Mouse (Mus musculus): ENCODE measurements around the gene Arid3c.
"Not testable (repeated sequence)": the region's sequence is repeated elsewhere in the genome, so short reads cannot be mapped to it uniquely, and the experiment has no call there.

Arid3c gene

DNA sequence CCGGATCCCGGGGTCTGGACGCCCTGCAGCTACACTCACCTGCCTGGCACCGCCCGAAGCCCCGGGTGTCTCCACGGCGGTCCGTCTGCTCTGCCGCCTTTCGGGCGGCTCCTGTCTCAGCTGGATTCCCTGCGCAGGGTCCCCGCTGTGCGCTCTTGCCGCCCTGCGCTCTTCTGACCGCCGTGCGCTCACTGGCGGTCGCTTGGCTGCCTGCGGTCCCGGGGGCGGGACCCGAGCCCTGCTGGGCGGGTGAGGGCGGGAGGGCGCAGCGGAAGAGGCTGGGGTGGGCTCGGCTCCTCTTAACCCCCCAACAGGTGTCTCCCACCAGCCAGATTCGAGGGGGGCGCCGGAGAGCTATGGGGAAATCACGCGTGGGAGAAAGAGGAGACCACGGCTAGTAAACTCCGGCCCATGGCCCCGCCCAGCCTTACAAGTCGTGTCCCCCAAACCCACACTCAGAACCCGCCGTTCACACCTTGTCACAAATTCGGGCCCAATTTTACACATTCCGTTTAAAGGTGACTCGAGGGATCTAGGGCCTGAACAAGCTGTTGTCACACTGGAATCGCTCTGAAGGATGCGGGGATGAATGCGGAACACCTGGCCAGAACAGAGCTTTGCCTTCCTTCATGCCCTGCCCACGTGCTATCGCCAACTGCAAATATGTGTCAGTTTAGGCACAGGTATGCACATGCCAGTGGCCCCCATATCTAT, at the start of gene Arid3c:
Arid3c (minus strand) TSS at position 91 of the 714 bp plus-strand sequence.
- no peak for DNase-seq (ENCODE audit: inconsistent age in 2 of 2, low spot score in 1 of 2)

DNA sequence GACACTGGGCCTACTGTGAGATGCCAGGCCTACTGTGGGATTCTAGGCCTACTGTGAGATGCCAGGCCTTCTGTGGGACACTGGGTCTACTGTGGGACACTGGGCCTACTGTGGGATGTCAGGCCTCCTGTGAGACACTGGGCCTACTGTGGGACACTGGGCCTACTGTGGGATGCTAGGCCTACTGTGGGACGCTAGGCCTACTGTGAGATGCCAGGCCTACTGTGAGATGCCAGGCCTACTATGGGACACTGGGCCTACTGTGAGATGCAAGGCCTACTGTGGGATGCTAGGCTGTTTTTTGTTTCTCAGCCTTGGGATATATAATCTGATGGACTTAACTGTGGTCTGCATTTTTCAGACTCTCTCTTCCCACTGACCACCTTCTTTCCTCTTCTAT, 44.9 kb upstream of the Arid3c start:
- peak in 1 of 2 experiments; percentile 3 for DNase-seq (ENCODE audit: inconsistent age in 2 of 2, low spot score in 1 of 2)

DNA sequence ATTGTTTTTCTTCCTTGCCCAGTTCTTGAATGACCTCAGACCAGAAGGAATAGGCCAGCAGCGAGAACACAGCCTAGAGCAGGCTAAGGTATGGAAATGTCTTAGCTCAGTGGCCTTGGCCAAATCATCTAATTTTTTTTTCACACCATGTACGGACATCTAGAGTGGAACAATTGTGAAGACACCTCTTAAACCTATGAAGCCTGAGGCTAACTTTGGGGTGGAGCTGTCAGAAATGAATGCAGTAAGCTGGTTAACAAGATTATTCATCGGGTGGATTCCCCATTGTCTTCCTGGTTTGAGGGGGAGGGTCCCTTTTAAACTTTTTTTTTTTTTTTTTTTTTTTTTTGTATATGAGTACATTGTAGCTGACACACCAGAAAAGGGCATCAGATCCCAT, 43.6 kb upstream of the Arid3c start:
- not testable (repeated sequence) for DNase-seq (ENCODE audit: inconsistent age in 2 of 2, low spot score in 1 of 2)

DNA sequence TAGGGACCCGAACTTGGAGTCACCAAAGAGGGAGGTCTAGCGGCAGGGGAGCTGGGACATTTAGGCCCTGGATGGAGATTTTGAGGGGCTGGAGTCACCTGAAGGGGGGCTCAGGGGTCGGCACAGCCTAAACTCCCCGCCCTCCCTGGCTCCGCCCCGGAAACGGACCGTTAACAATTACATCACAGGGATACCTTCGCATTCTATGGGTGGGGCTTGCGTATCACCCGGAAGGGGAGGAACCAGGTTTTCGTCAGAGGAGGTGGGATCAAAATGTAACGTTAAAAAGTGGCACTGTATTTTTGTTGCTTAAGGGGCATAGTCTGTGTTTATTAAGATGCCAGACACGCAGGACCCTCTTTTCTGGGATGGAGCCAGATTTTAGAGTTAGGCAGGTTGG, 43.1 kb upstream of the Arid3c start, which contains the start of gene Ccl27a:
Ccl27a (minus strand) TSS at position 246 of the 400 bp plus-strand sequence.
- peak; percentile 93 to 96 for DNase-seq (ENCODE audit: inconsistent age in 2 of 2, low spot score in 1 of 2)

DNA sequence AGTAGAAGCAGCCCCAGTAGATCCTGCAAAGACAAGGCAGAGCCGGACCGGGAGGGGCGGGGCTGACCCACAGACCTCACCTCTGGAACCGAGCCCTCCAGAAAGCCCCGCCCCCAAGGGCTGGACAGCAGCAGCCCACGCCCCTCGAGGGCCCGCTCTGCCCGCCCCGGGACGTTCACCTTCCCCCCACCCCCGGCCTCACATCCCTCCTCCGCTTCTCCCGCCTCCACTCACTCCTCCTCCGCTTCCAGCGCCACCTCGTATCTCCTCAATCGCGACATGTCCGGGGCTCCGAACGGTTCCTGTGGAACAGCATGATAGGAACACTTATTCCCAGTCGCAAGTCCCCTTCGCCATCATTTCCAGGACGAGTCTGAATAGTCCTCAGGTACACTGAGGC, 42.6 kb upstream of the Arid3c start:
- DNase-seq (ENCODE audit: inconsistent age in 2 of 2, low spot score in 1 of 2), result peak; percentile 90 to 97

DNA sequence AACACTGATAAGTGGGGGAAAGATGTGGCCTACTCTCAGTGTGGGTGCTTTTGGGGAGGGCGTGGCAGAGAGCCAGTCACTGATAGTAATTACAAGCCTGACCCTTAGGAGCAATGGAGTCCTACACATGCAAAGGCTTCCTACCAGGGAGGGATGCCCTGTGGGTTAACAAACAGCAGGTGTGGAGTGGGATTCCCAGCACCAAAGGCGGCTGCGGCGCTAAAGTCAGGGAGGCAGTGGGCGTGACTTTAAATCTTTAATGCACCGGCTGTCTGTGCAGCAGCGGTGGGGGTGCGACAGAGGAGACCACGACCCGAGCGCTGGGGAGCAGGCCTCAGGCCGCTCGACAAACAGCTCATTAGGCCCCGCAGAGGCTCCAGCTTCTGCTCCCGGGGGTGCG, 42.0 kb upstream of the Arid3c start:
- peak; percentile 57 to 75 for DNase-seq (ENCODE audit: inconsistent age in 2 of 2, low spot score in 1 of 2)

DNA sequence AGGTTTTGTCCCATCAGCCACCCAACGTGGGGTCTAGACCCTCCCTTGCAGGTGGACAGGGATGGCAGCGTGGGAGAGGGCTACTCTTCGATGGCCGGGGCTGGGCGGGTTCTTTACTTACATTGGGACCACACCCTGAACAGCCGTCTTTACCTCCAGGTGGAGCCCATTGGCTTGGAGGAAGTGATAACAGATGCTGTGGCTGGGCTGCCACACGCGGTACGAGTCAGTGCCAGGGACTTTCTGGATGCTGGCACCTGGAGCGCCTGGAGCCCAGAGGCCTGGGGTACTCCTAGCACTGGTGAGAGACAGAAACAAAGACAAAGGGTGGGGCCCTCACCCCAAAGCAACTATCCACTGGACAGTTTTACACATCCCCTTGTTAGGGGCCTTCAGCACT, 36.4 kb upstream of the Arid3c start:
- not testable (repeated sequence) for DNase-seq (ENCODE audit: inconsistent age in 2 of 2, low spot score in 1 of 2)

DNA sequence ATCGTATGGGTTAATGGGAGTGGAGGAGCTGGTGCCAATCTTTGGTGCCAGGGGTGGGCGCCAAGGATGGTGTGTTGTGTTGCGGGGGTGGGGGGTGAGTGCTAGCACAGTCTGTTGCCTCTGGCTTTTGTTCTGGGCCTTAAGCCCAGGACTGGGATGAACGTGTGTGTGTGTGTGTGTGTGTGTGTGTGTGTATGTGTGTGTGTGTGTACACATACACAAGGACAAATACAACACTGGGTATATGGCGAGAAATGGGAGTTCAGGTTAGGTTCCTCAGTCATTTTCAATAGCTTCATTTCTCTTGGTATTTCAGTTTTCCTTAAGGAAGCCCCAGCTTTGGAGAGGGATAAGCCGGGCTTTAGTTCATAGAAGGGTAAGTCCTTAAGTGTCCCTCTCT, 32.2 kb upstream of the Arid3c start:
- not testable (repeated sequence) for DNase-seq (ENCODE audit: inconsistent age in 2 of 2, low spot score in 1 of 2)

DNA sequence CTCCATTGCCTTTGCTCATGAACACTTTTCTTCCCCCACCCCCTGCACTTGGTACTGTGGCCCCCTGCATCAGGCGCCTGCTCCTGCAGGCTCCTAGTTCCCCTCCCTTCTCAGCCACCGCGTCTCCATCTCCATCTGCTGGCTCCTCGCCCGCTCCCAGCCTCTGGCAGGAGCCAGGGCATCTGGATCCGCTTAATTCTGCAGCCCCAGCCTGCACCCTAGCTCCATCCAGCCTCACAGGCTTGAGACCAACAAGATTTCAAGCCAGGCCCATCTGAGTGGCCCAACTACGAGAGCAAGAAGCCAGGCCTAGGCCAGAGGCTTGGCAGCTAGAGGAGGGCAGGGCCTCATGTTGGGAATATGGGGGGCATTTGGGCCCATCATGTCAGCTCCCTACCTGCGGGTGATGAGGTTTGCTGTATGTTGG, 31.8 kb upstream of the Arid3c start:
- DNase-seq (ENCODE audit: inconsistent age in 2 of 2, low spot score in 1 of 2), result peak; percentile 49 to 64

DNA sequence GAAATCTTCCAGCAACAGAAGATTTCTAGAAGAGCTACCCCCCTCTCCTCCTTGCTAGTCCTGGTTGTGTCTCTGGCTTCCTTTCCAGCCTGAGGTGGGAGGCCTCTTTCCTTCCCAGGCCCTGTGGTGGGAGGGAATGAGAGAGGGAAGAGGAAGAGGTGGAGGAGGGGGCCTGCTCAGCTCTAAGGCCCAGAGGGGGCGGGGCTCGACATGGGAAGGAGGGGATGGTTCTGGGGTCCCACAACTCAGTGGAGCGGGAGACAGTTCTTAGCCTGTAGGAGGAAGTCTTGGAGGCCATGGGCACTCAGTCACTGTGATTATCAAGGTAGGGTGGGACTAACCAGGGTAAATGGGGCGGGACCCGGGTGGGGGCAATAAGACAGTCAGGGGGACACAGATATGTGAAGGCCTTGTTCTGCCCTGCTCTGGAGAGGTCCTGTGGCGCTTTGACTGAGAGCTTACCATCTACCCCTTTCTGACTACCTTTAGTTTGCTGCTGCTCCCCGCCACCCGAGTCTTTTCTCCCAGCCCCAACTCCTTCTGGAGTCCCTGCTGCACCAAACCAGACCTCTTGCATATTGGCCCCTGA, 31.3 kb upstream of the Arid3c start:
- DNase-seq (ENCODE audit: inconsistent age in 2 of 2, low spot score in 1 of 2), result peak in 1 of 2 experiments; percentile 48

DNA sequence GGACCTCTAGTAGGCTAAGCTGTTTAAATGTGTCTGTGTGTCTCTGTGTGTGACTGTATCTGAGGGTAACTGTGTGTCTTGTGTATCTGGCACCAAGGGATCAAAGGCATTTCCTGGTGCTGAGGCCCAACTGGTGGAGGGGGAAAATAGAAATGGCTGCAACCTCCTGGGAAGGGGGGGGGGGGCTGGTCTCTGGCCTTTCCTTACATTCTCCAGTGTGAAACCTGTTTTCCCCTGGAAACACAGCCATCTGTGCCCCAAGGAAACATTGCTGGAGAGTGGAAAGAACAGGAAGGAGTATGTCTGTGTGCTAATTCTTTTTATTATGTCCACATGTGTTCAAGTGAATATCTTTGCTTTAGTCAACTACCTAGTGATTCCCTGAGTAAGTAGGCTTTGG, 30.7 kb upstream of the Arid3c start:
- no peak for DNase-seq (ENCODE audit: inconsistent age in 2 of 2, low spot score in 1 of 2)

DNA sequence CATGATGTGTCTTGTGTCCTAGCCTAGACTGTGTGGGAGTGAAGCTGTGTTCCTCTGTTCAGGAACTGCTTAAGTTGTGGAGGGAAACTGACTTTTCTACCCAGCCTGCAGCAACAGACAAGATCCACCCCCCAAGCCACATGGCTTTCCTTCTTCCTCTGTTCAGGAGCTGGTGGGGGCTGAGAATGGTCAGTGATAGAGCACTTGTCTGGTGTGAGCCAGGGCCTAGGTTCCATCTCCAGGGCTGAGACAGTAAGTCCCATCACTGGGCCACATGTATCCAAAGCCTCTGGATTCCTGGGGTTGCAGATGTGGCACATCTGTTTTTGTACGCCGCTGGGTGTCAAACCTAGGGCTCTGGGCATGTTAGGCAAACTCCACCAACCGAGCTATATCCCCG, 30.0 kb upstream of the Arid3c start:
- no peak for DNase-seq (ENCODE audit: inconsistent age in 2 of 2, low spot score in 1 of 2)

DNA sequence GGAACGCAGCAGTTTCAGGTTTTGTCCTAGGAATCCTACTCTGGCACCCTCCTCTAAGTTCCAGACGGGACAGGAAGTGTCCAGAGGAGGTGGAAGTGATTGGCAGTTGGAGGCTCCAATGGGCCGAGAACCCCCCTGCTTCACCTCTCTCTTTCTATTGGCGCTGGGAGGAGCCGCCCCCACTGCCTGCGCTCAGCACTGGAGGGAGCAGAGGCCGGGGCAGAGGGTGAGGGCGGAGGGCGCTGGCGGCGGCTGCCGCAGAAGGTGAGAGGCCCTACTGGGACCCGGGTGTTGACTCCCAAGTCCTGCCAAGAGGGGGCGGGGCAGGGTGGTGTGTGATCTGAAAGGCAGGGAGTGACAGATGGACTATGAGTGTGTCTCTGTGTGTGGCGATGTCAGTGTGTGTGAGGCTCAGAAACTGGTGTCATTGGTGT, 29.4 kb upstream of the Arid3c start:
- peak; percentile 95 to 97 for DNase-seq (ENCODE audit: inconsistent age in 2 of 2, low spot score in 1 of 2)

DNA sequence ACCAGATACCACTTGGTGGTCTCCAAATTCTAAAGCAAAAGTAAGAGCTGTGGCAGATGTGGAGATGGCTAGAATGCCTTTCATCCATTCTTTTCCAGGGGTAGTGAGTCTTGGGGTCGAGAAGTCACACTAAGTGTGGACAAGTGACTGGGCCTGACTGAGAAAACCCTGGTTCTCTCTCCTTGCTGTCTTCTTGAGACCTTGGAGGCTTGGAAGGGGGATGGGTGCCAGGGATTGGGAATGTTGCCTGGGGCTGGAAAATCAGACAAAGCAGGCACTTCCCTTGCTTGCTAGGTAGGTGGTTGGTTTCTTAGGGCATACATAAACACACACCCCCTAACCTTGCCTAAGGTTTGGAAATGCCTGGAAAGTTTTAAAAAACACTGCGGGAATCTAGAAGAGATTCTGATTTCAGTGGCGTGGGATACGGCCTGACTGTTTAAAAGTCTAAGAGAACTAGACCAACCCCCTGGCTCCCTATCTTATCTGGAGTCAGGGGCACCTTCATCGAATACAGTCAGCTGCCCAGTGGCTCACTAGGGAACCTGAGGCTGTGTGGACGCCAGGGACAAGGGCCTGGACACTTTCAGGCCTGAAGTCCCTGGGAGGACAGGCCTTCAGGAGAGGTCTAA, 28.8 kb upstream of the Arid3c start:
- DNase-seq (ENCODE audit: inconsistent age in 2 of 2, low spot score in 1 of 2), result peak; percentile 36 to 71

DNA sequence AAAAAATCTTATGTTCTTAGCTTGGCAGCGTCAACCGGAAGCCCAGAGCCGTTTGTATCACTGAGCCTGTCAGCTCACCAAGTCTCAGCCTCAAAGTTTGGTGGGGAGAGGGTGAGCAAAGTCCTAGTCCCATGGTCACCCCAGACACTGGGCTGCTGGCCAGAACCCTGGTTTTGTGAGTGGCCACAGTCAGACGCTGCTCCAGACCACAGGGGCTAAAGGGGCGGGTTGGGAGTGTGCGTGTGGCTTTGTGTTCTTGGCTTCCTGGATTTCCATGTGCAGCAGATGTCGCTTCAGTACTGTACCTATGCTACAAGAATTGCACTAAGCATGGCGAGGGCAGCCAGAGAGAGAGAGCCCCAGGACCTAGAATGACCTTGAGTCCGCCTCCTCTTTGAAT, 28.3 kb upstream of the Arid3c start:
- peak in 1 of 2 experiments; percentile 55 for DNase-seq (ENCODE audit: inconsistent age in 2 of 2, low spot score in 1 of 2)

DNA sequence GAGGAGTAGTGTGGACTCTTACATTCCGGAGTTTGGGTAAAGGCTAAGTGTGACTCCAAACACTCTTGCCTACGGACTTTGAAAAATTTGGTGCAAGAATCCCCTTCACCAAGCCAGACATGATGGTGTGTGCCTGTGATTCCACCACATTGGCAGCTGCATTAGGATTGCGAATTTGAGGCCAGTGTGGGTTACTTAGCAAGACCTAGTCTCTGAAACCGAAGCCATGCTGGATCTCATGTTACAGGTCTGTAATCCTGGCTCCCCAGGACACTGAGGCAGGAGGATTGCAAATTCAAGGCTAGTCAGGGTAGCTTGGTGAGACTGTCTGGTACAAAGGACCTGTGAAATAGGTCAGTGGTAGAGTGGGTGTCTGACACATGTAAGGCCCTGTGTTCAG, 27.8 kb upstream of the Arid3c start:
- DNase-seq (ENCODE audit: inconsistent age in 2 of 2, low spot score in 1 of 2), result no peak

DNA sequence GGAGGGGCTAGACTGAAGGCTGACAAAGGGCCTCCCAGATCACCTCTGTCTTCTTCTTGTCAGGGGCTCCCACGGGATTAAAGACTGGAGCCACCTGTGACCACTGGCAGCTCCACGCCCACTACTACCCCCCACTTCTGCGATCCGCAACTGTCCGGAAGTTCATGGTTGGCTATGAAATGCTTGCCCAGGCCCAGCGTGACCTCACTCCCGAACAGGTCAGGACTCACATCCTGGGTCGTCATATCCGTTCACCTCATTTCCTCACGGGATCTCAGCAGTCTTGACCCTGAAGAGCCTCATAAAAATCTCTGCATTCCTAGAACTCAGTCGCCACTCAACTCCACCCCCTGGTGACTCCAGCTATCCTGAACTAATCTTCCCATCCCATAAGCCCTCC, 27.1 kb upstream of the Arid3c start:
- peak; percentile 37 to 63 for DNase-seq (ENCODE audit: inconsistent age in 2 of 2, low spot score in 1 of 2)

DNA sequence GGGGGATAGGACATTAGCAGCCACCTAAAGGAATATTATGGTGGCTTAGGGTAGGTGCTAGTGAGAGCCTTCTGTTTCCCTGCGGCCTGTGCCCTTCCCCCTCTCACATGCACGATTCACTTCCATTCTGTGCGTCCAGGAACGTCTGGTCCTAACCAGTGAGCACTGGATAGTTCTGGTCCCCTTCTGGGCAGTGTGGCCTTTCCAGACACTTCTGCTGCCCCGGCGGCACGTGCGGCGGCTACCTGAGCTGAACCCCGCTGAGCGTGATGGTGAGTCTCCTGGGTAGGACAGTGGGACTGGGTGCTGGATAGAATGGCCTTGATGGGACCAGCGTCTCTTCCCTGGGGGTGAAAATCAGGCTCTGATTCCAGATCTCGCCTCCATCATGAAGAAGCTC, 26.4 kb upstream of the Arid3c start:
- no peak for DNase-seq (ENCODE audit: inconsistent age in 2 of 2, low spot score in 1 of 2)

DNA sequence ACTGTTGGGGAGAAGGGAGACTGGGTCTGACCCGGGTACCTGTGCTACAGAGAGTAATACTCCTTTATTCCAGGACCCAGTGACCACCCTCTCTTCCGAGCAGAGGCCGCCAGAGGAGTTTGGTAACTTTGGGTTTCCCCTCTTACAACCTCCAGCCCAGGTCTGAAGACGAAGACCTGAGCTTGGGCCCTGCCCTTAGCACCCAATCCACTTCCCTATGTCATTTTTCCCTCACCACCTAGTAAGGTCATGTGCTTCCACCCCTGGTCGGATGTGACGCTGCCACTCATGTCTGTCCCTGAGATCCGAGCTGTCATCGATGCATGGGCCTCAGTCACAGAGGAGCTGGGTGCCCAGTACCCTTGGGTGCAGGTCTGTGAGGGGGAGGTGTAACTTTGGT, 25.5 kb upstream of the Arid3c start:
- DNase-seq (ENCODE audit: inconsistent age in 2 of 2, low spot score in 1 of 2), result peak in 1 of 2 experiments; percentile 35

DNA sequence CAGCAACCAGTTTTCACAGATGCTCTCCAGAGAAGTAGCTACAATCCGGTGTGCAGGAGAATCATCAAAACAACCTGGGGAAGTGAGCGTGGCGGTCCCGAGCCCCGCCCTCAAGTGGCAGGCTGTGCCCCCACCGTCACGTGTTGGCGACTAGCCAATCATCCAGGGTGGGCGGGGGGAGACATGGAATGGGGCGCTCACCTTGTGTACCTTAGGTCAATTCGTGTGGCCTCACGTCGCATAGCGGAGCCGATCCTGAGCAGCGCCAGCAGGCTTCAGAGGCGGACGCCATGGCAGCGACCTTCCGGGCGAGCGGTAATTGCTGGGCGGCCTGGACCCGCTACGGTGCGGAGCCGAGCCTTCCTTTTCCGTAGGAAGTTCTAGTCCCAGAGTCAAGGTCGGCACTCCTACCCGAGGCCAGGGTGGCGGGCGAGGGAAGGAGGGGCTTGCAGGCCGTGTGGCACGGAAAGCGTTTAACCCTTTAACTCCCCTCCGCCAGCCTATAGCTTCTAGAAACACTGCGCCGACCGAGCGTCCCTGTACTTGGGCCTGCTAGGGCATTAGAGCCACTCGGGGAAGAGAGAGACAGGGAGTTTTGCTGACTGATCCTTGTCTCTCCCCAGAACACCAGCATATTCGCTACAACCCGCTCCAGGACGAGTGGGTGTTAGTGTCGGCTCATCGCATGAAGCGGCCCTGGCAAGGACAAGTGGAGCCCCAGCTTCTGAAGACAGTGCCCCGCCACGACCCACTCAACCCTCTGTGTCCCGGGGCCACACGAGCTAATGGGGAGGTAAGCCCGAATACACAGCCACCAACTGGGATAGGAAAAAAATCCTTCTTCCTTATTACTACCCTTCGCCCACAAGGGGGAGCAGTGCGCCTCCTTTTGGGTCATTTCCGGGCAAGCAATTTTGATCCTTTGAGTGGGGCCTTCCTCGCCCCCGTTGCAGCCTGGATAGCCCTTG, 24.7 kb upstream of the Arid3c start, which contains the start of gene Sigmar1:
Sigmar1 (minus strand) TSS at position 820 of the 968 bp plus-strand sequence.
- peak; percentile 93 to 98 for DNase-seq (ENCODE audit: inconsistent age in 2 of 2, low spot score in 1 of 2)

DNA sequence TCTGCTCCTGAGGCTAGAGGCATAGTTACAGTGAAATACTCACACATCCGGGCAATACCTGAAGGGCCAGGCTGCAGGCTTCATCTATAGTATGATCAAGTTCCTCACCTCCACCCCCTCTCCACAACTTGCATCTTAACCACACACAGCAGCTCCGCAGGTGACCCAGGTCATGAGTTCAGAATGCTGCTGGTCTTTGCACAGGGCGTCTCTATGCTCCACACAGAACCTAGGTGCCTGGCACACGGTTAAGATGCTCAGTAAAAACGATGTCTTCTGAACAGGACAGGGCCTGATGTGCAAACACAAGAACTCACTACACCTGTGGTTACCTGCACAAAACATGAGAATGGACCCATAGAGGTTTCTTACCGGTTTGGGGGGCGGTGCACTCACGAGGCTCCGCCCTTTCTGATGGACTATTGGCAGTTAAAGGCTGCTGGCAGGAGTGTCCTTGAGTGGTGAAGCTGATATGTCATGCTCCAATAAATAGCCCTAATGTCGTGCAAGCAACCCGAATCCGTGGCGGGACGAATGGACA, 23.9 kb upstream of the Arid3c start, which contains the start of gene Galt:
Galt (plus strand) TSS at position 432 of the 541 bp plus-strand sequence.
- no peak for DNase-seq (ENCODE audit: inconsistent age in 2 of 2, low spot score in 1 of 2)

Measured in adrenal gland, adult (tissue).